Mouse (Mus musculus) ES-E14 (cell line): ENCODE data around the gene Ccnd3. TPM values are rescaled to one million over a fixed set of nuclear protein-coding genes. Genes with fewer than 3 reads are reported as not detected.

ENCODE experiments used
- DNase-seq: peaks from one replicate; pipeline ENCODE4 v3.0.0-alpha.2; 2013; ENCODE audit warnings: low read depth, low spot score
- H3K27ac ChIP-seq: 2 replicates; pipeline ENCODE4 v1.5.1; 2012; ENCODE audit warnings: low read depth, mild to moderate bottlenecking, low read length, moderate library complexity, mixed read lengths; ENCODE audit not compliant: poor library complexity, insufficient read depth, severe bottlenecking
- H3K36me3 ChIP-seq: 2 replicates; pipeline ENCODE4 v1.6.1; 2012; ENCODE audit warnings: mild to moderate bottlenecking, low read length, moderate library complexity, mixed read lengths; ENCODE audit not compliant: control insufficient read depth, poor library complexity, insufficient read depth, severe bottlenecking
- H3K4me1 ChIP-seq, 2 experiments: fragments of 150-350 bp in 1 of 2; sonication (generic) in 1 of 2; 2 replicates each; pipeline ENCODE4 v1.6.1; 2012; ENCODE audit warnings: low read length in 2 of 2, mild to moderate bottlenecking in 1 of 2, mixed read lengths in 1 of 2; ENCODE audit not compliant: control insufficient read depth in 2 of 2, insufficient read depth in 2 of 2, poor library complexity in 1 of 2
- H3K4me3 ChIP-seq, 2 experiments: fragments of 150-350 bp in 1 of 2; sonication (generic) in 1 of 2; 2 replicates each; pipeline ENCODE4 v1.5.1; 2012; ENCODE audit warnings: low read length in 2 of 2, low read depth in 1 of 2, mild to moderate bottlenecking in 1 of 2, mixed read lengths in 1 of 2; ENCODE audit not compliant: insufficient read depth in 1 of 2, poor library complexity in 1 of 2, severe bottlenecking in 1 of 2
- H3K9ac ChIP-seq: 2 replicates; pipeline ENCODE4 v1.6.1; 2012; ENCODE audit warnings: low read depth, mild to moderate bottlenecking, low read length, mixed read lengths; ENCODE audit not compliant: poor library complexity, insufficient read depth, severe bottlenecking
- H3K9me3 ChIP-seq: fragments of 150-350 bp; sonication (generic); 2 replicates; pipeline ENCODE4 v1.6.1; 2012; ENCODE audit warnings: low read depth, mild to moderate bottlenecking, low read length; ENCODE audit not compliant: control insufficient read depth, insufficient read depth
- CHD2 ChIP-seq: IDR thresholded peaks from 2 replicates; pipeline ENCODE4 v1.6.1; 2014; ENCODE audit warnings: mild to moderate bottlenecking, low read depth, low read length, inconsistent platforms
- HCFC1 ChIP-seq: IDR thresholded peaks from 2 replicates; pipeline ENCODE4 v1.6.1; 2012; ENCODE audit warnings: low read length, inconsistent platforms, borderline replicate concordance; ENCODE audit not compliant: insufficient read depth
- MAFK ChIP-seq: IDR thresholded peaks from 2 replicates; pipeline ENCODE4 v1.6.1; 2014; ENCODE audit warnings: mild to moderate bottlenecking, low read depth, low read length, inconsistent platforms; ENCODE audit not compliant: insufficient read depth
- ZC3H11A ChIP-seq: IDR thresholded peaks from 2 replicates; pipeline ENCODE4 v1.6.1; 2012; ENCODE audit warnings: low read depth, mild to moderate bottlenecking, inconsistent platforms, low read length, borderline replicate concordance
- ZNF384 ChIP-seq: IDR thresholded peaks from 2 replicates; pipeline ENCODE4 v1.6.1; 2012; ENCODE audit warnings: low read depth, low read length, inconsistent platforms
- in situ Hi-C, 2 experiments: fragments of 600-800 bp; cut with MboI; formaldehyde crosslinking; loops; one replicate each; pipeline ENCODE4 v1.15.1; 2025; ENCODE audit warnings: low sequenced_read_pairs in 2 of 2, inconsistent platforms in 1 of 2; ENCODE audit not compliant: unreplicated experiment in 2 of 2
- total RNA-seq: library from RNA; depleted of rRNA; stranded (reverse); fragments of 300-350 nt; gene quantifications from 2 replicates; pipeline ENCODE4 v1.2.3, GENCODE M21; 2012

Ccnd3 gene
- total RNA-seq, 1 experiment: 131 TPM

DNA sequence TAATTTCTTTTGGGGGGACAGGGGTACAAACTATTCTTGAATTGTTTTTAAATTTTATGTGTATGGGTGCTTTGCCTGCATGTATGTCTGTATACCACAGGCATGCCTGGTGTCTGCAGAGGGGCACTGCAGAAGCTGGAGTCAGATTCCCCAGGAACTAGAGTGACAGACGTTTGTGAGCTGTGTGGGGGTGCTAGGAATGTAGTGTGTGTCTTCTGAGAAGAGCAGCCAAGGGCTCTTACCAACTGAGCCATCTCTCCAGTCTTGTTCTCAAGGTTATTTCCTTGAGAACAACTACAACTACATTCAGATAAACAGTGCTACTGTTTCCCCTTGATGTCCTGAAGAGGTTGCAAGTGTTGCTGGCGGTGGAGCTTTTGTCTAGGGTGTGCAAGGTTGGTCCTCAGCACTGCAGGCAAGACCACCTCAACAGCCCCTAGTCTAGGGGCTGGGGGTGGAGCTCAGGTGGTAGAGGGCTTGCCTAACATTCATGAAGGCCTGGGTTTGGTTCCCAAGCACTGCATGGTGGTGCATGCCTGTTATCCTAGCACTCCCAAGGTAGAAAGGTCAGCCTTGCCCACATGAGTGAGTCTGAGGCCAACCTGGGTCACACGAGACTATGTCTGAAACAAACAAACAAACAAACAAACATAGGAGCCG lies 127.5 kb downstream of the Ccnd3 start:
- Histone ChIP-seq H3K4me1 (0 out of 4 replicates have a peak, but pooled peaks cover 0 to 3% of the 10 kb centered on the region in 2 experiments), H3K27ac (no peak overlapping the region), H3K9me3 (no peaks in the 10 kb centered on the region), H3K9ac (no peak overlapping the region), H3K4me3 (no peak overlapping the region), H3K36me3 (no peaks in the 10 kb centered on the region)
- in situ Hi-C loops: no loop called here
- no peak for DNase-seq
- TF ChIP-seq ZC3H11A: no peak
- TF ChIP-seq ZNF384: no peak
- TF ChIP-seq CHD2: no peak
- no peak for TF ChIP-seq HCFC1

DNA sequence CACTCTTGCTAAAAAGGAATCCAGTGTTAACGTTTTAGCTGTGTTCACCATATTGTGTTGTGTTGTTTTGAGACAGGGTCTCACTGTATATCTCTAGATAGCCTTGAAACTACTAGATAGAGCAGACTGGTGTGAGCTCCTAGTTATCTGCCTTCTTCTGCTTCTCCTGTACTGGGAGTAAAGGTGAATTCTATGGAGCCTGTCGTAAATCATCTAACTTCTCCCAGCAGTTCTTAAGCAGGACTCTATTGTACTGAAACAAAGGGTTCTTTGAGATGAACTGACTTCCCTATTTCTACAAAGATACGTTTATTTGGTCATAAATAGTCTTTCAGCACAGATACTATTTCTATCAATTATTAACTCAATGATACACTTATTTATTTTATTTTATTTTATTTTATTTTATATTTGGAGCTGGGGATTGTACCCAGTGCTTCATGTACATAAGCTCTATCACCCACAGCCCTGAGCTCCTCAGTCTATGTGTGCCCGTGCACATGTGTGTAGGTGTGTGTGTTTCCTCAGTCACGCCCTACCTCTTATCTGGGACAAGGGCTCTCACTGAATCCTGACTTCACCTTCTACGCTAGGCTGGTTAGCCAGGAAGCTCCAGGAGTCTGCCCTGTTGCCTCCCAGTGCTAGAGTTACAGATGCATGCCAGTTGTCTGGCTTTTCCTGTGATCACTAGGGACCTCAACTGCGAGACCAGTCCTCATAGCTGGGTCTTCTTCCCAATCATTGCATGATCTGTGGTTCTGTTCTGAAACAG lies 129.3 kb downstream of the Ccnd3 start:
- H3K9ac ChIP-seq: no peak overlapping the region
- in situ Hi-C loops: no loop called here
- no peak overlapping the region for H3K4me3 ChIP-seq
- no peak for DNase-seq
- no peak overlapping the region for H3K27ac ChIP-seq
- TF ChIP-seq MAFK (no peak), HCFC1 (no peak), ZNF384 (no peak)
- H3K9me3 ChIP-seq: no peaks in the 10 kb centered on the region
- no peaks in the 10 kb centered on the region for H3K36me3 ChIP-seq
- H3K4me1 ChIP-seq: 0 out of 4 replicates have a peak, but pooled peaks cover 0 to 3% of the 10 kb centered on the region in 2 experiments

DNA sequence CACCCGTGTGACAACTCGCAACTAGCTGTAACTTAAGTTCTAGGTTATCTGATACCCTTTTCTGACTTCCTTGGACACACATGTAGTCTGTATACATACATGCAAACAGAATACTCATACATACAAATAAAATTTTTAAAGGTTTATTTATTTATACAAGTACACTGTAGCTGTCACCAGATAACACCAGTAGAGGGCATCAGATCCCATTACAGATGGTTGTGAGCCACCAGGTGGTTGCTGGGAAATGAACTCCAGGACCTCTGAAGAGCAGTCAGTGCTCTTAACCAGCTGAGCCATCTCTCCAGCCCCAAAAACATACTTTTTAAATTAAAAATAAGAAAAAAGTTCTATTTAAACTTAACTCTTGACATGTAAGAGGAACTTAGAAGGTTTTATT lies 138.1 kb downstream of the Ccnd3 start:
- in situ Hi-C loops: no loop called here

DNA sequence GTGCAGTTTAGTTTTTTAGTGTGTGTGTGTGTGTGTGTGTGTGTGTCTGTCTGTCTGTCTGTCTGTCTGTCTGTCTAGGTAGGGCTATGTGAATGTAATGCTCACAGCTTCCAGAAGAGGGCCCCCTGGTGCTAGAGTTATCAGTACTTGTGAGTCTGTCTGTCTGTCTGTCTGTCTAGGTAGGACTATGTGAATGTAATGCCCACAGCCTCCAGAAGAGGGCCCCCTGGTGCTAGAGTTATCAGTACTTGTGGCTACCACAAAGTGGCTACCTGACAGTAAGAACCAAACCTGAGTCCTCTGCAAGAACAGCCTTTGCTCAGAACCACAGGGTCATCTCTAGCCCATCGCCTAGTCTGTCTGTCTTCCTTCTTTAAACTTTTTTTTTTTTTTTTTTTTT lies 141.8 kb downstream of the Ccnd3 start:
- H3K36me3 ChIP-seq: no peaks in the 10 kb centered on the region
- in situ Hi-C loops: no loop called here
- no peaks in the 10 kb centered on the region for H3K9me3 ChIP-seq
- TF ChIP-seq ZNF384 (peak; percentile 94), ZC3H11A (peak; percentile 46; the same call in 1 of the 2 replicates), MAFK (no peak)
- no peak overlapping the region for H3K9ac ChIP-seq
- H3K4me1 ChIP-seq: peaks cover 3% of the 10 kb centered on the region in 2 experiments; a peak in 1 of 4 replicates
- peak; percentile 93 for DNase-seq
- H3K27ac ChIP-seq: no peak overlapping the region
- H3K4me3 ChIP-seq: no peak overlapping the region

More for the DNA sequence above, 138.1 kb downstream of the Ccnd3 start:
- 0 out of 4 replicates have a peak, but pooled peaks cover 0 to 3% of the 10 kb centered on the region in 2 experiments for H3K4me1 ChIP-seq
- H3K27ac ChIP-seq: no peak overlapping the region
- H3K36me3 ChIP-seq: no peaks in the 10 kb centered on the region
- TF ChIP-seq HCFC1: no peak
- no peak for TF ChIP-seq ZC3H11A
- TF ChIP-seq CHD2: no peak
- no peak for TF ChIP-seq MAFK
- no peak for TF ChIP-seq ZNF384
- H3K9ac ChIP-seq: no peak overlapping the region
- no peak for DNase-seq
- H3K4me3 ChIP-seq: no peak overlapping the region
- H3K9me3 ChIP-seq: no peaks in the 10 kb centered on the region
